Mouse (Mus musculus) liver, postnatal 0 days (tissue): ENCODE results near the gene Frmd4b. TPM values are rescaled to one million over a fixed set of nuclear protein-coding genes. Genes with fewer than 3 reads are reported as not detected.

Experiments
- ATAC-seq: fragments of 200-750 bp; cut with Nextera tagmentation; 2 replicates; pipeline ENCODE4 v1.8.0; 2017; ENCODE audit warnings: mild to moderate bottlenecking, moderate library complexity
- DNase-seq: peaks from one replicate; pipeline ENCODE4 v3.0.0-alpha.2; 2016
- H3K27ac ChIP-seq: fragments of 300-500 bp; sonication (generic); 2 replicates; pipeline ENCODE4 v1.5.1; 2014; ENCODE audit warnings: antibody characterized with exemption, moderate library complexity, mild to moderate bottlenecking, low read depth
- H3K27me3 ChIP-seq: fragments of 300-500 bp; sonication (generic); 2 replicates; pipeline ENCODE4 v1.6.1; 2014; ENCODE audit warnings: low read length, control low read depth, mixed read lengths; ENCODE audit not compliant: insufficient read depth
- H3K36me3 ChIP-seq: fragments of 300-500 bp; sonication (generic); replicated peaks from 2 replicates; pipeline ENCODE4 v1.6.1; 2014; ENCODE audit warnings: mild to moderate bottlenecking, control low read depth, low read length, moderate library complexity, mixed read lengths; ENCODE audit not compliant: insufficient read depth
- H3K4me1 ChIP-seq: fragments of 300-500 bp; sonication (generic); 2 replicates; pipeline ENCODE4 v1.6.1; 2014; ENCODE audit warnings: antibody characterized with exemption, mild to moderate bottlenecking, control low read depth; ENCODE audit not compliant: insufficient read depth
- H3K4me2 ChIP-seq: fragments of 300-500 bp; sonication (generic); 2 replicates; pipeline ENCODE4 v1.6.1; 2014; ENCODE audit warnings: low read depth, mild to moderate bottlenecking, low read length, moderate library complexity, mixed read lengths
- H3K4me3 ChIP-seq: fragments of 300-500 bp; sonication (generic); 2 replicates; pipeline ENCODE4 v1.5.1; 2014; ENCODE audit warnings: low read depth, low read length
- H3K9ac ChIP-seq: fragments of 300-500 bp; sonication (generic); replicated peaks from 2 replicates; pipeline ENCODE4 v1.6.1; 2014; ENCODE audit warnings: mild to moderate bottlenecking, moderate library complexity
- H3K9me3 ChIP-seq: fragments of 300-500 bp; sonication (generic); 2 replicates; pipeline ENCODE4 v1.6.1; 2016; ENCODE audit warnings: mild to moderate bottlenecking, control low read depth, low read length, mixed read lengths
- CTCF ChIP-seq: sonication (generic); IDR thresholded peaks from 2 replicates; pipeline ENCODE4 v1.5.1; 2016; ENCODE audit warnings: antibody characterized with exemption, low read depth
- EP300 ChIP-seq: IDR thresholded peaks from 2 replicates; pipeline ENCODE4 v1.6.1; 2016; ENCODE audit warnings: antibody characterized with exemption, low read depth, mild to moderate bottlenecking
- WGBS: fragments of 180-500 bp; shearing (Covaris S2); extraction: QIAGEN DNeasy Blood & Tissue Kit; methylation state at CpG from one replicate; pipeline ENCODE4 v1.1.7; 2014; ENCODE audit not compliant: insufficient replicate concordance; 5-methylcytosine and 5-hydroxymethylcytosine counted together
- polyA plus RNA-seq: library from polyadenylated mRNA; unstranded; fragments of >200 nt; fragmentation: Nextera tagmentation; extraction: Ambion mirVana; gene quantifications from 2 replicates; pipeline ENCODE4 v1.2.1, GENCODE M21; 2015

Gene Frmd4b
- polyA plus RNA-seq, 1 experiment from 2014 or later: 8.3 TPM

DNA sequence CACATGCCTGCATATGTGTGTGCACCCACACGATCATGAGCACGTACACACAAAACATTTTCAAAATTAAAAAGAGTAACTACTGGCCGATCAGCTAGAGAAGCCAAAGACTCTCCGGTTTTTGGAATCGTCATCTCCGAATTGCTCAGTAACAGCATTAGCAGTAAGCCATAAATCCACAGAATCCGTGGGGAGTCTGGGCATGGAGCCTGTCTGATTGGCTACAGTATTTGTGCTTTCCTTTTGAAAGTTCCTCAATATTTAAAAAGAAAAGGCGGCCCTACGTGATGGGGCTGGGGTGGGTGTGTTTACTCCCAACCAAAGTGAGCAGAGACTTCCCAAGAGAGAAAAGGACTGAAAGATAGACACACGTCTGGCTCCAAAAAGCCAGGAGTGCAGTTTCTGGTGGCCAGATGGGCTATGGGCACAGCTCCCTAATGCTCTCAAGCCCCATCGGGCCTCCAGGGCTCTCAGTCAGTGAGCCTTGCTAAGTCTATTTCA is 131.4 kb downstream of the Frmd4b start:
- Histone ChIP-seq H3K9me3 (no peaks in the 10 kb centered on the region), H3K4me1 (peaks cover 9% of the 10 kb centered on the region; the same call in 1 of the 2 replicates), H3K27ac (no peak overlapping the region), H3K27me3 (peaks cover 23% of the 10 kb centered on the region), H3K36me3 (no peaks in the 10 kb centered on the region), H3K4me3 (no peak overlapping the region), H3K4me2 (no peak overlapping the region), H3K9ac (no peak overlapping the region)
- WGBS: 80% methylated on average over 11 of the region's 11 CpGs
- TF ChIP-seq CTCF (no peak), EP300 (no peak)
- ATAC-seq (no peak), DNase-seq (no peak)

GRCm38 (mm10) chr6:97481912-97482311 is 135.4 kb downstream of the Frmd4b start:
- ATAC-seq (no peak), DNase-seq (no peak)
- Histone ChIP-seq H3K9me3 (no peaks in the 10 kb centered on the region), H3K36me3 (no peaks in the 10 kb centered on the region), H3K4me2 (no peak overlapping the region), H3K9ac (no peak overlapping the region), H3K4me3 (no peak overlapping the region), H3K4me1 (peaks cover 4% of the 10 kb centered on the region; the same call in 1 of the 2 replicates), H3K27ac (no peak overlapping the region), H3K27me3 (peaks cover 10% of the 10 kb centered on the region)
- TF ChIP-seq CTCF (no peak), EP300 (no peak)
- WGBS: 39% methylated on average over 6 of the region's 6 CpGs

GRCm38 (mm10) chr6:97478981-97479860 is 138.1 kb downstream of the Frmd4b start:
- no peak for DNase-seq
- peak overlapping the region; percentile 29; the same call in 1 of the 2 replicates for H3K27ac ChIP-seq
- H3K27me3 ChIP-seq: no peaks in the 10 kb centered on the region

DNA sequence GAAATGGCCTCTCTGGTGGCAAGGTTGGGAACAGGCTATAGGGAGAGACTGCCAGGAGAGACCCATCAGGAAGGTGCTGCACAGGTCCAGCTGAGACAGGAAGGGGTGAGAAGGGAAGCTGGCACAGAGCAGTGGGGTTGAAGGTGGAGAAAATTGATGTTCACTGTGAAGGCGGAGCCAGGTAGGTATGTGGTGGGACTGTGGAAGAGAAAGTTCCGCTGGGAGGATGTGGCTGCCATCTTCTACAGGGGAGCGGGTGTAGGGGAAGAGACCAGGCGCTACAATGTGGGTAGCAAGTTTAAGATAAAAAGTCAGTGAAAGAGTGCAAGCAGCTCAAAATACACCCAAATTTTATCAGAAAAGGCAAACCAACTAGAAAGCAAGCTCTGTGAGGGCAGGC is 143.7 kb downstream of the Frmd4b start:
- 70% methylated on average over 4 of the region's 4 CpGs for whole genome bisulfite sequencing
- no peak overlapping the region for H3K27ac ChIP-seq

More at GRCm38 (mm10) chr6:97478981-97479860, 138.1 kb downstream of the Frmd4b start:
- peak; percentile 74 for ATAC-seq
- 58% methylated on average over 19 of the region's 19 CpGs for WGBS
- no peak for TF ChIP-seq EP300
- TF ChIP-seq CTCF: no peak
- no peaks in the 10 kb centered on the region for H3K9me3 ChIP-seq
- 0 out of 2 replicates have a peak, but pooled peaks cover 3% of the 10 kb centered on the region for H3K4me1 ChIP-seq
- H3K4me2 ChIP-seq: no peak overlapping the region
- H3K36me3 ChIP-seq: no peaks in the 10 kb centered on the region
- no peak overlapping the region for H3K4me3 ChIP-seq
- H3K9ac ChIP-seq: no peak overlapping the region

GRCm38 (mm10) chr6:97472873-97473550 is 144.3 kb downstream of the Frmd4b start:
- no peak for ATAC-seq
- H3K4me1 ChIP-seq: no peaks in the 10 kb centered on the region

More for the DNA sequence above, 143.7 kb downstream of the Frmd4b start:
- Histone ChIP-seq H3K9me3 (no peaks in the 10 kb centered on the region), H3K36me3 (no peaks in the 10 kb centered on the region), H3K4me3 (no peak overlapping the region), H3K27me3 (no peaks in the 10 kb centered on the region), H3K9ac (no peak overlapping the region), H3K4me1 (no peaks in the 10 kb centered on the region), H3K4me2 (no peak overlapping the region)
- TF ChIP-seq CTCF (no peak), EP300 (no peak)
- DNase-seq (no peak), ATAC-seq (no peak)

More at GRCm38 (mm10) chr6:97472873-97473550, 144.3 kb downstream of the Frmd4b start:
- Histone ChIP-seq H3K9me3 (no peaks in the 10 kb centered on the region; the same call in 1 of the 2 replicates), H3K27me3 (no peaks in the 10 kb centered on the region), H3K4me3 (no peak overlapping the region), H3K9ac (no peak overlapping the region), H3K27ac (no peak overlapping the region), H3K4me2 (no peak overlapping the region), H3K36me3 (no peaks in the 10 kb centered on the region)
- TF ChIP-seq CTCF (no peak), EP300 (no peak)
- DNase-seq: no peak
- 49% methylated on average over 4 of the region's 4 CpGs for WGBS
